Mouse (Mus musculus): ENCODE results near the gene Arpc2. TPM values are rescaled to one million over a fixed set of nuclear protein-coding genes. Genes with fewer than 3 reads are reported as not detected.
A peak's percentile ranks its signal among the peaks of the same experiment; 100 is the strongest.

The Arpc2 gene
- polyA plus RNA-seq, 2 experiments = 230 to 345 TPM

- H3K9me3 ChIP-seq (ENCODE audit: control insufficient read depth, low read length) = no peaks in the 10 kb centered on the region
- H3K4me3 ChIP-seq (replicated peaks; ENCODE audit: low read length) = no peak overlapping the region
- H3K27me3 ChIP-seq (ENCODE audit: control insufficient read depth, insufficient read depth, low read length) = no peaks in the 10 kb centered on the region
- no peak for TF ChIP-seq POLR2A (IDR thresholded peaks at IDR 0.05; ENCODE audit: borderline replicate concordance, extremely low read depth, insufficient read depth, insufficient read length)
- H3K27ac ChIP-seq (replicated peaks; ENCODE audit: low read depth, low read length) = peak overlapping the region; percentile 90
- H3K9ac ChIP-seq (ENCODE audit: low read depth, low read length, severe bottlenecking) = peak overlapping the region; percentile 44
- 14% methylated on average over 9 of the region's 9 CpGs for WGBS
- peaks cover 26% of the 10 kb centered on the region for H3K4me1 ChIP-seq (ENCODE audit: control insufficient read depth, insufficient read depth, low read length)
- peak; percentile 88 for DNase-seq (ENCODE audit: low spot score)
- H3K36me3 ChIP-seq (ENCODE audit: control insufficient read depth, insufficient read depth, low read length) = peaks cover 33% of the 10 kb centered on the region
- H3K4me2 ChIP-seq (replicated peaks; ENCODE audit: low read depth, low read length, severe bottlenecking) = peak overlapping the region; percentile 39
- ATAC-seq (ENCODE audit: low FRiP score, low read depth) = peak; percentile 86
These were observed 59.7 kb downstream of the Arpc2 start for GRCm38 (mm10) chr1:74295456-74296171.

DNA sequence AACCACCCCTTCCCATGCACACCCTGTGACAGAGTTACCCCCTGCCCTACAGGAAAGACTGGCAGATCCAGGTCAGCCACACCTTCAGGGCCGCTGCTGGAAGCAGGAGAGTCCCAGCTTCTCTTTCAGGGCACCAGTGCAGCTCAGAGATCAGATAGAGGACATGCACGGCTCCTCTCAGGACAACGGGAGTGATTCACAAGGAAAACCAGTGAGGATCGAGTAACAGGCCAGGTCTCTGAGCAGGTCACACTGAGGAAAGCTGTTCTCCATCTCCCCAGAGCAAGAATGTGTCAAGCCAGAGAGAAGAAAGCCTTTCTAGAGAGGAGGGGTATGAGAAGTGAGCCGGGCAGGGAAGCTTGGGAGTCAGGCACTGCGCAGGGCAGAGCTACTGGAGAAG lies 60.6 kb downstream of the Arpc2 start:
- peaks cover 26% of the 10 kb centered on the region for H3K36me3 ChIP-seq (ENCODE audit: control insufficient read depth, insufficient read depth, low read length)
- 40% methylated on average over 6 of the region's 6 CpGs for WGBS
- no peaks in the 10 kb centered on the region for H3K9me3 ChIP-seq (ENCODE audit: control insufficient read depth, low read length)
- no peak for DNase-seq (ENCODE audit: low spot score)
- H3K4me1 ChIP-seq (ENCODE audit: control insufficient read depth, insufficient read depth, low read length) = peaks cover 26% of the 10 kb centered on the region
- peak overlapping the region; percentile 90 for H3K27ac ChIP-seq (replicated peaks; ENCODE audit: low read depth, low read length)
- no peak for TF ChIP-seq POLR2A (IDR thresholded peaks at IDR 0.05; ENCODE audit: borderline replicate concordance, extremely low read depth, insufficient read depth, insufficient read length)
- 0 out of 2 replicates have a peak overlapping the region, but pooled peaks have one; percentile 39 for H3K4me2 ChIP-seq (replicated peaks; ENCODE audit: low read depth, low read length, severe bottlenecking)
- no peak for ATAC-seq (ENCODE audit: low FRiP score, low read depth)
- H3K9ac ChIP-seq (ENCODE audit: low read depth, low read length, severe bottlenecking) = peak overlapping the region; percentile 44; the same call in 1 of the 2 replicates
- no peak overlapping the region for H3K4me3 ChIP-seq (replicated peaks; ENCODE audit: low read length)
- H3K27me3 ChIP-seq (ENCODE audit: control insufficient read depth, insufficient read depth, low read length) = no peaks in the 10 kb centered on the region

GRCm38 (mm10) chr1:74297269-74297668 lies 61.4 kb downstream of the Arpc2 start:
- Histone ChIP-seq H3K4me2 (replicated peaks; ENCODE audit: low read depth, low read length, severe bottlenecking) (no peak overlapping the region), H3K4me1 (ENCODE audit: control insufficient read depth, insufficient read depth, low read length) (peaks cover 26% of the 10 kb centered on the region), H3K36me3 (ENCODE audit: control insufficient read depth, insufficient read depth, low read length) (peaks cover 24% of the 10 kb centered on the region), H3K27ac (replicated peaks; ENCODE audit: low read depth, low read length) (no peak overlapping the region; the same call in 1 of the 2 replicates), H3K9ac (ENCODE audit: low read depth, low read length, severe bottlenecking) (no peak overlapping the region), H3K9me3 (ENCODE audit: control insufficient read depth, low read length) (no peaks in the 10 kb centered on the region), H3K27me3 (ENCODE audit: control insufficient read depth, insufficient read depth, low read length) (no peaks in the 10 kb centered on the region), H3K4me3 (replicated peaks; ENCODE audit: low read length) (no peak overlapping the region)
- no peak for DNase-seq (ENCODE audit: low spot score)
- WGBS = 78% methylated on average over 3 of the region's 3 CpGs
- ATAC-seq (ENCODE audit: low FRiP score, low read depth) = no peak
- no peak for TF ChIP-seq POLR2A (IDR thresholded peaks at IDR 0.05; ENCODE audit: borderline replicate concordance, extremely low read depth, insufficient read depth, insufficient read length)

DNA sequence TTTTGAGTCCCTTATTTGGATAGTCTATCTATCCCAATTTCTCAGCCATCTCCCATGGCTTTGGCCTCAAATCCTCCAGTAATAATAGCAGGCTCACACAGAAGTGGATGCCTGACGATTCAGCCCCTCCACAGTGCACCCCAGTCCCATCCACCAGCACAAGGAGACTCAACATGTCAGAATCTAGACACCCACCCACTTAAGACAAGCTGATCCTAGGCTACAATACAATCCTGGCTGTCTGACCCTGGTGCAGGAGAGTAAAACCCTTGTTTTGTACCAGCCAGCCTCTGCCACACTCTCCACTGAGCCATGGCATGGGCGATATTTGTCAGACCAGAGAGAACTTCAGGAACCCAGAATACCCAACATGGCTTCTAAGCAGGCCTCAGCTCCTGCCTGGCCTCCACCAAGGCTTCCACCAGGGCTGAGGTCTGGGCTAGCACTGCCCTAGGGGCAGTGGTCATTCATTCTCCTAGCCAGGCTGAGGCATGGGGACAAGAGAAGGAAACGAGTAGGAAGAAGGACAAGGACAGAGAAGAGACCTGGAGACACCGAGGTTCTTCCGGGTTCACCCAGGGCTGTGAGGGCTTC lies 62.4 kb downstream of the Arpc2 start:
- no peak overlapping the region for H3K9ac ChIP-seq (ENCODE audit: low read depth, low read length, severe bottlenecking)
- peaks cover 14% of the 10 kb centered on the region for H3K36me3 ChIP-seq (ENCODE audit: control insufficient read depth, insufficient read depth, low read length)
- no peak overlapping the region for H3K27ac ChIP-seq (replicated peaks; ENCODE audit: low read depth, low read length)
- ATAC-seq (ENCODE audit: low FRiP score, low read depth) = no peak
- H3K27me3 ChIP-seq (ENCODE audit: control insufficient read depth, insufficient read depth, low read length) = no peaks in the 10 kb centered on the region
- DNase-seq (ENCODE audit: low spot score) = no peak
- 85% methylated on average over 5 of the region's 5 CpGs for WGBS
- H3K4me2 ChIP-seq (replicated peaks; ENCODE audit: low read depth, low read length, severe bottlenecking) = no peak overlapping the region
- no peak overlapping the region for H3K4me3 ChIP-seq (replicated peaks; ENCODE audit: low read length)
- peaks cover 32% of the 10 kb centered on the region for H3K4me1 ChIP-seq (ENCODE audit: control insufficient read depth, insufficient read depth, low read length)
- TF ChIP-seq POLR2A (IDR thresholded peaks at IDR 0.05; ENCODE audit: borderline replicate concordance, extremely low read depth, insufficient read depth, insufficient read length) = no peak
- H3K9me3 ChIP-seq (ENCODE audit: control insufficient read depth, low read length) = no peaks in the 10 kb centered on the region

GRCm38 (mm10) chr1:74298996-74299395 lies 63.1 kb downstream of the Arpc2 start:
- ATAC-seq (ENCODE audit: low FRiP score, low read depth) (no peak), DNase-seq (ENCODE audit: low spot score) (no peak)
- Histone ChIP-seq H3K4me3 (replicated peaks; ENCODE audit: low read length) (no peak overlapping the region), H3K9ac (ENCODE audit: low read depth, low read length, severe bottlenecking) (no peak overlapping the region), H3K4me2 (replicated peaks; ENCODE audit: low read depth, low read length, severe bottlenecking) (no peak overlapping the region), H3K4me1 (ENCODE audit: control insufficient read depth, insufficient read depth, low read length) (peaks cover 32% of the 10 kb centered on the region), H3K36me3 (ENCODE audit: control insufficient read depth, insufficient read depth, low read length) (peaks cover 7% of the 10 kb centered on the region), H3K9me3 (ENCODE audit: control insufficient read depth, low read length) (no peaks in the 10 kb centered on the region), H3K27ac (replicated peaks; ENCODE audit: low read depth, low read length) (no peak overlapping the region), H3K27me3 (ENCODE audit: control insufficient read depth, insufficient read depth, low read length) (no peaks in the 10 kb centered on the region)
- no peak for TF ChIP-seq POLR2A (IDR thresholded peaks at IDR 0.05; ENCODE audit: borderline replicate concordance, extremely low read depth, insufficient read depth, insufficient read length)
- 70% methylated on average over 5 of the region's 5 CpGs for WGBS

All from limb, embryonic 14.5 days (tissue).